Mouse (Mus musculus) stomach, postnatal 0 days (tissue): ENCODE measurements around the gene Ndufa10.

Experiments
- CTCF ChIP-seq: IDR thresholded peaks from 2 replicates; pipeline ENCODE4 v1.5.1; 2016; ENCODE audit warnings: antibody characterized with exemption, low read depth, mild to moderate bottlenecking, moderate library complexity
- EP300 ChIP-seq: optimal IDR thresholded peaks from 2 replicates; pipeline ENCODE3; 2016; ENCODE audit warnings: antibody characterized with exemption

DNA sequence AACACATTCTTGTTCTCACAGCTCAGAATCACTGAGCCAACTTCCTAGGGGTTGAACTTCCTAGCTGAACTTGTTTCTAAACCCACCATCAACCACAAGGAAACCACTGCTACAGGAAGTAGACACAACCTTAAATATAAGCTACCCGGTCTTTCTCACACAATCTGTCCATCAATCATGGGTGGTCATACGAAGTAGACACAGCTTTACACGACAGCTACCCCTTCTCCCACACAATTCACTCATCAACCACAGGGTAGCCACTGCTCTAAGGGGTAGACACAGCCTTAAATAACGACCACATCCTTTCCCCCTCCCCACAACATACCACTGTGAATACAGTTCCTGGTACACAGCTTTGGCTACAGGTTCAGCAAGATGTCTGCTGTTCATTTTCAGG, 4.8 kb downstream of the Ndufa10 start:
- TF ChIP-seq CTCF, result no peak
- TF ChIP-seq EP300, result no peak
